Mouse (Mus musculus) liver, embryonic 14.5 days (tissue): Measurements from ENCODE around the gene Gse1. TPM values are rescaled to one million over a fixed set of nuclear protein-coding genes. Genes with fewer than 3 reads are reported as not detected.

Source experiments
- ATAC-seq: fragments of 200-750 bp; cut with Nextera tagmentation; 2 replicates; pipeline ENCODE4 v1.8.0; 2017; ENCODE audit warnings: moderate number of reproducible peaks, mild to moderate bottlenecking, moderate library complexity; ENCODE audit not compliant: insufficient read depth
- DNase-seq, 3 experiments: peaks; one replicate each; pipeline ENCODE4 v3.0.0-alpha.2; 2012 to 2013; ENCODE audit warnings: low read depth in 3 of 3, low spot score in 3 of 3
- H3K27ac ChIP-seq: fragments of 300-500 bp; sonication (generic); 2 replicates; pipeline ENCODE4 v1.5.1; 2014; ENCODE audit warnings: moderate library complexity, mild to moderate bottlenecking, control low read depth, inconsistent platforms
- H3K27me3 ChIP-seq: fragments of 300-500 bp; sonication (generic); 2 replicates; pipeline ENCODE4 v1.6.1; 2014; ENCODE audit warnings: mild to moderate bottlenecking, low read length, moderate library complexity; ENCODE audit not compliant: control insufficient read depth, insufficient read depth
- H3K36me3 ChIP-seq: fragments of 300-500 bp; sonication (generic); replicated peaks from 2 replicates; pipeline ENCODE4 v1.6.1; 2014; ENCODE audit warnings: low read depth; ENCODE audit not compliant: control insufficient read depth, insufficient read depth
- H3K4me1 ChIP-seq, 2 experiments: fragments of 200-500 bp in 1 of 2; fragments of 300-500 bp in 1 of 2; sonication (generic) in 1 of 2; replicated peaks; 2 replicates each; pipeline ENCODE4 v1.6.1; 2012 to 2014; ENCODE audit warnings: antibody characterized with exemption in 1 of 2, inconsistent platforms in 1 of 2, low read length in 1 of 2; ENCODE audit not compliant: control insufficient read depth in 2 of 2, insufficient read depth in 2 of 2
- H3K4me2 ChIP-seq: fragments of 300-500 bp; sonication (generic); 2 replicates; pipeline ENCODE4 v1.6.1; 2014; ENCODE audit warnings: low read depth, mild to moderate bottlenecking, control low read depth, moderate library complexity
- H3K4me3 ChIP-seq, 2 experiments: fragments of 200-500 bp in 1 of 2; fragments of 300-500 bp in 1 of 2; sonication (generic) in 1 of 2; 2 replicates each; pipeline ENCODE4 v1.5.1; 2012 to 2014; ENCODE audit warnings: low read depth in 2 of 2, low read length in 2 of 2, mild to moderate bottlenecking in 2 of 2, control low read depth in 1 of 2, inconsistent platforms in 1 of 2, moderate library complexity in 1 of 2; ENCODE audit not compliant: insufficient read depth in 1 of 2
- H3K9ac ChIP-seq: fragments of 300-500 bp; sonication (generic); replicated peaks from 2 replicates; pipeline ENCODE4 v1.6.1; 2014; ENCODE audit warnings: mild to moderate bottlenecking, control low read depth, moderate library complexity
- H3K9me3 ChIP-seq: fragments of 300-500 bp; sonication (generic); 2 replicates; pipeline ENCODE4 v1.6.1; 2016; ENCODE audit warnings: low read length, mixed read lengths; ENCODE audit not compliant: control insufficient read depth
- CTCF ChIP-seq: IDR thresholded peaks from 2 replicates; pipeline ENCODE4 v1.5.1; 2016; ENCODE audit warnings: antibody characterized with exemption, low read depth, control low read depth
- EP300 ChIP-seq: IDR thresholded peaks from 2 replicates; pipeline ENCODE4 v1.6.1; 2016; ENCODE audit warnings: antibody characterized with exemption, low read depth
- WGBS: fragments of 180-500 bp; shearing (Covaris S2); extraction: QIAGEN DNeasy Blood & Tissue Kit; methylation state at CpG from one replicate; pipeline ENCODE4 v1.1.7; 2014; ENCODE audit not compliant: insufficient replicate concordance; 5-methylcytosine and 5-hydroxymethylcytosine counted together
- polyA plus RNA-seq, 2 experiments: library from polyadenylated mRNA; depleted of rRNA in 1 of 2; stranded (reverse) in 1 of 2; unstranded in 1 of 2; fragments of >200 nt; fragmentation: Nextera tagmentation in 1 of 2; extraction: Ambion mirVana in 1 of 2; gene quantifications; 2 replicates each; pipeline versions ENCODE4 v1.2.1 to v1.2.3; 2012 to 2014

Gene Gse1
- polyA plus RNA-seq, 2 experiments: 11.4 to 14.9 TPM

DNA sequence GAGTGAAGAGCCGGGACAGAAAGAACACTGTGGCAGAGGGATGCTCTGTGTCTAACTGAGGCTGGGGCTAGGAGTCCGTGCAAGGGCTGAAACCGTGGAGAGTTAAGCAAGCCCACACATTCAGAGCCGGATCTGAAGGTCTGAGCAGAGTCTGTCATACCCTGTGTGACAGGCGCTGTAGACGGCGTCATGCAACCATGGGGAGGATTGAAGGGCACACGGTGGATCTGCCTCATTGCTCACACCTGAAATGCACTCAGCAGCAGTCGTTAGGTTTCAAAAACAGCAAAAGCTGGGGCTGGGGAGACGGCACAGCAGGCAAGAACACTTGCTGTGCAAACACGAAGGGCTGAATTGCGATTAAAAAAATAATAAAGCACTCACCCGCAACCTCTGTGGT lies 116.3 kb downstream of the Gse1 start:
- Histone ChIP-seq H3K9me3 (no peaks in the 10 kb centered on the region), H3K4me2 (no peak overlapping the region), H3K27ac (no peak overlapping the region), H3K27me3 (no peaks in the 10 kb centered on the region), H3K36me3 (no peaks in the 10 kb centered on the region), H3K4me1 (peaks cover 10 to 25% of the 10 kb centered on the region in 2 experiments), H3K9ac (no peak overlapping the region), H3K4me3 (no peak overlapping the region)
- DNase-seq (no peak), ATAC-seq (no peak; the same call in 1 of the 2 replicates)
- 56% methylated on average over 13 of the region's 13 CpGs for WGBS
- TF ChIP-seq EP300: no peak

DNA sequence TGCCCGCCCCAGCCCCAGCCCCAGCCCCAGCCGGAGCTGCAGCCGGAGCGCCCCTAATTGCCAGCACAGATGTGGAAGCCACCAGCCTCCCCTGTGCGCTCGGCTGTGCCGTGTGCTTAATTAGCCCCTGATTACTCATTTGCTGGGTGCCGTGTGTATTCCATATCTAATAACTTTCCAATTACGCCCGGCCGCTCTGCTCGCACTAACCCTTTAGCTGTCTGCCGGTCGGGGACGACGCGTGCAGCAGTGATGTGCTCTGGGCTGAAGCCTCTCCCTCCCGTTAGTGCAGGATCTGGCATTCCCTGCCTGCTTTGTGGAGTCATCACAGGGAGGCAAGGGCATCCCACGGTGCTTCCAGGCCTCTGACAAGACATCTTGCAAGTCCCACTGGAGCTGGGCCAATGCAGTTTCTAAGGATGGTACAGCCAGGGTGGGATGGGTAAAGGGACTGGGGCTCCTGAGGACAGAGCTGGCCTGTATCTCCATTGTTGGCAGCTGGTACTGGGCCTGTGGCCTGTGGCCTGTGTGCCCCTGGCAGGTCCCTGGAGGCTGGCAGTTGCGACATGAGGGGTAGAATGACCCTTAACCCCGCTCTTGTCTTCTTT lies 119.6 kb downstream of the Gse1 start:
- no peak for TF ChIP-seq CTCF
- TF ChIP-seq EP300: no peak
- 82% methylated on average over 21 of the region's 21 CpGs for WGBS
- H3K9ac ChIP-seq: no peak overlapping the region
- no peak overlapping the region for H3K27ac ChIP-seq
- no peaks in the 10 kb centered on the region for H3K36me3 ChIP-seq
- ATAC-seq (no peak), DNase-seq (no peak)
- peaks cover 10 to 31% of the 10 kb centered on the region in 2 experiments for H3K4me1 ChIP-seq
- no peak overlapping the region for H3K4me3 ChIP-seq
- H3K27me3 ChIP-seq: no peaks in the 10 kb centered on the region; the same call in 1 of the 2 replicates
- H3K4me2 ChIP-seq: no peak overlapping the region
- H3K9me3 ChIP-seq: no peaks in the 10 kb centered on the region

DNA sequence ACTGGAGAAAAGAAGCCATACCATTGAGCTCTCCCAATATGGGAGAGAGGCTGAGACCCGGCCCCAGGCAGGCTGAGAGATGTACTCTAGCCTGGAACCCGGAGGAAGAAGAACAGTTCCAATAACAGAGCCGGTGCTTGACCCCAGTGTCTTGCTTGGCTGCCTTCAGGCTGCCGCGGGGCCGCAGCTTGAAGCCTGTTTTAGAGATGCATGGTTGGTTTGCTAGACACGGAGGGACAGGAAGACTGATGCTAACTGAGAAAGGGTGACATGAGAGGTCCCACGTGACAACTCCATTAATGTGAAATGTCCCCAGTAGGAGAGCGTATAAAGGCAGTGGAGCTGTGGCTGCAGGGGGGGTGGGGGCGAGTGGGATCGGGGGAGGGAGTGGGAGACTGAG lies 120.7 kb downstream of the Gse1 start:
- Histone ChIP-seq H3K36me3 (no peaks in the 10 kb centered on the region), H3K27ac (no peak overlapping the region), H3K9ac (no peak overlapping the region), H3K4me1 (peaks cover 3 to 25% of the 10 kb centered on the region in 2 experiments), H3K4me3 (no peak overlapping the region), H3K27me3 (no peaks in the 10 kb centered on the region; the same call in 1 of the 2 replicates), H3K9me3 (no peaks in the 10 kb centered on the region), H3K4me2 (no peak overlapping the region)
- WGBS: 67% methylated on average over 11 of the region's 11 CpGs
- ATAC-seq (no peak), DNase-seq (no peak)
- TF ChIP-seq CTCF (no peak), EP300 (no peak)

GRCm38 (mm10) chr8:120351332-120352071 lies 123.2 kb downstream of the Gse1 start:
- 59% methylated on average over 7 of the region's 7 CpGs for WGBS
- Histone ChIP-seq H3K9me3 (no peaks in the 10 kb centered on the region), H3K9ac (no peak overlapping the region), H3K36me3 (no peaks in the 10 kb centered on the region), H3K4me2 (no peak overlapping the region), H3K27ac (no peak overlapping the region), H3K27me3 (no peaks in the 10 kb centered on the region; the same call in 1 of the 2 replicates), H3K4me3 (no peak overlapping the region), H3K4me1 (peaks cover 0 to 10% of the 10 kb centered on the region in 2 experiments; a peak in 1 of 4 replicates)
- no peak for TF ChIP-seq CTCF
- TF ChIP-seq EP300: no peak
- DNase-seq: no peak
- no peak for ATAC-seq

DNA sequence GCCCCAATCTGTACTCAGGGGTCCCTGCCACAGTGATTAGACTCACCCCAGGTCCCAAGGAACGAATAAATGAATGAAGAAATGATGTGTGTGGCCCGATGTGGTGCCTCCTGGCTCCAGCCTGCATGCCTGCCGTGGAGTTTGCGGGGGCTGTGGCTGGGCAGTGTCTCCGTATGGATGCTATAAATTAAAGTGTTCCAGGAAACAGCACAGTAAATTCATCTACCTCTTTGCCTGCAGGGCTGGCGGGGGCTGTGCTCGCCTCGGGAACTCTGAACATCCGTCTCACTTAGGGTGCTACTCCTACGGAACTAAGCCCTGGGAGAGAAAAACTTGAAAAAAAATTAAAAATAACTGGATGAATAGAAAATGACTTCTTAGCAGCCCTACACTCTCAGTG lies 123.8 kb downstream of the Gse1 start:
- no peak for ATAC-seq

More for the DNA sequence above, 123.8 kb downstream of the Gse1 start:
- no peaks in the 10 kb centered on the region; the same call in 1 of the 2 replicates for H3K27me3 ChIP-seq
- DNase-seq: no peak
- H3K36me3 ChIP-seq: no peaks in the 10 kb centered on the region
- 67% methylated on average over 10 of the region's 10 CpGs for WGBS
- no peaks in the 10 kb centered on the region for H3K9me3 ChIP-seq
- H3K4me3 ChIP-seq: no peak overlapping the region
- H3K27ac ChIP-seq: no peak overlapping the region
- H3K4me1 ChIP-seq: peaks cover 0 to 10% of the 10 kb centered on the region in 2 experiments; a peak in 1 of 4 replicates
- H3K9ac ChIP-seq: no peak overlapping the region
- no peak for TF ChIP-seq EP300
- no peak for TF ChIP-seq CTCF
- no peak overlapping the region for H3K4me2 ChIP-seq
